ENCODE assay signal across 22 mouse cellular contexts in the genomic region with DNA sequence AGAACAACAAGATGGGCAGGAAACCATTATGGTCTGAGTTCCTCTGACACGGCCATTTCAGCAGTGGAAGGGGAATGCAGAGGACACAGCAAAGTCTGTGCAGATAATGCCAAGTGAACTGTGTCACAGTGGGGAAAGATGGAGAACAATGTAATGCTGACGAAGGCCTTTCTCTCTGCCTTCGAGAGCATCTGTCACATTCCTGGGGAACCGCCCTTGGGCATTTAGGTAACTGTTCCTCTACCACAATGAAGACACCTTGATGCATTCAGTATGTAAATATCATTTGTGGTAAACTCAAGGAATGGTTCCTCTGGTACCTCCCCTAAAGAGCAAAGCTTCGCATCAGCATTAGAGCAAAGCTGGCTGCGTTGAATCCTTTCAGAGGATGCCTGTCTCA.
"Had no signal": no experiment of that assay in that cellular context is flagged by ENCODE, and none has a peak within 500 bp of the region (broad histone marks: within the 10 kb centered on the region; RNA-seq: fewer than 3 reads in every experiment).

No protein-coding gene starts in this region.

- DNase-seq: gastrocnemius, adult 2 months; gastrocnemius, postnatal 10 days; gastrocnemius, postnatal 25 days; heart, adult 2 months; kidney, adult 11 months; kidney, adult 2 months; kidney, adult 9 months; kidney, postnatal 14 days; kidney, postnatal 4 days; liver; liver, embryonic 13.5 days had no signal

- H3K36me3 ChIP-seq: hindbrain, embryonic 15.5 days had no signal

- ATAC-seq: hindbrain, postnatal 0 days; intestine, embryonic 16.5 days had no signal

- H3K4me1 ChIP-seq: heart, embryonic 13.5 days; heart, embryonic 15.5 days; hindbrain, embryonic 13.5 days; hindbrain, embryonic 15.5 days; kidney, embryonic 15.5 days; limb, embryonic 10.5 days; limb, embryonic 12.5 days; liver, embryonic 13.5 days had no signal

- H3K9me3 ChIP-seq: heart, embryonic 13.5 days; heart, embryonic 15.5 days; hindbrain, embryonic 13.5 days; hindbrain, embryonic 15.5 days; kidney, embryonic 15.5 days; limb, embryonic 10.5 days; limb, embryonic 12.5 days; liver, embryonic 13.5 days had no signal

- H3K27me3 ChIP-seq: heart, embryonic 13.5 days; heart, embryonic 15.5 days; hindbrain, embryonic 13.5 days; hindbrain, embryonic 15.5 days; kidney, embryonic 15.5 days; limb, embryonic 12.5 days; liver, embryonic 13.5 days had no signal

- H3K4me3 ChIP-seq: gastrocnemius, adult 2 months; heart, adult 2 months; heart, embryonic 13.5 days; heart, embryonic 15.5 days; hindbrain, embryonic 13.5 days; hindbrain, embryonic 15.5 days; kidney, embryonic 15.5 days; layer of hippocampus, adult 2 months; left cerebral cortex, adult 2 months; limb, embryonic 10.5 days; limb, embryonic 12.5 days; liver, embryonic 13.5 days had no signal
